In the genomic region with DNA sequence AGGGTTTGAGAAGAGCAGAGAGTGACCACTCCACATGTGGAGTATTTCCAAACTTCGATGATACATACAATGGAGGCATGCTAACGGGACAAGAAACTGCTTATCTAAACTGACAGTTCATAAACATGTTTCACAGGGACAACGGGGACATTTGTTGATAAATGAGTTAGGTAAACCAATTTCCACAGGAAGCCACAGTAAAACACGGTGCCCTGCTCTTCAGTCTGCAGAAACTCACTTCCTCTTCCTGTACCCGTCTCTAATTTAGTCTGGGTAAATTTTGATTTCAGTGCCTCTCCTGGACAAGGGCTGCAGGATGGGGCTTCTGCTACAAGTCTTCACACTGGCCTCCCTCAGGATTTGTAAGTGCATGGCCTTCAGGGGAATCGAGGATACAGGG, we compare ENCODE assay signal across 24 mouse cellular contexts.
DNase-seq lines count a peak whose midpoint lies in the region; ATAC-seq and TF ChIP-seq lines count a peak whose summit lies in the region.
"Had no signal": no experiment of that assay in that cellular context is flagged by ENCODE, and none has a peak within 500 bp of the region (broad histone marks: within the 10 kb centered on the region; RNA-seq: fewer than 3 reads in every experiment).

No protein-coding gene starts in this region.

- no peaks in the 10 kb centered on the region for H3K9me3 ChIP-seq in lung, embryonic 14.5 days (ENCODE audit: low read depth, low read length)
- H3K9me3 ChIP-seq: embryonic facial prominence, embryonic 10.5 days; forebrain, embryonic 15.5 days; G1E; heart, embryonic 12.5 days; limb, embryonic 13.5 days had no signal

- H3K4me3 ChIP-seq in lung, embryonic 14.5 days (ENCODE audit: low read depth, low read length) = no peak overlapping the region
- H3K4me3 ChIP-seq in lung, adult 2 months (replicated peaks; ENCODE audit: extremely low read depth, low read depth, low read length) = no peak overlapping the region
- H3K4me3 ChIP-seq: embryonic facial prominence, embryonic 10.5 days; forebrain, embryonic 15.5 days; heart, embryonic 12.5 days; limb, embryonic 13.5 days had no signal

- no peak overlapping the region for H3K27ac ChIP-seq in lung, embryonic 14.5 days (ENCODE audit: low read depth)
- H3K27ac ChIP-seq: embryonic facial prominence, embryonic 10.5 days; forebrain, embryonic 15.5 days; limb, embryonic 13.5 days; stomach, postnatal 0 days had no signal

- no peak for ATAC-seq in lung, embryonic 14.5 days (ENCODE audit: insufficient read depth)
- peak; percentile 69 to 81 for ATAC-seq in hematopoietic stem cell, adult 5-6 weeks (replicated peaks in 1 of 2; ENCODE audit: insufficient read depth in 1 of 2, low FRiP score in 2 of 2, low TSS enrichment in 1 of 2, low read depth in 1 of 2, poor library complexity in 2 of 2, severe bottlenecking in 2 of 2)
- ATAC-seq: forebrain, embryonic 15.5 days; hindbrain, embryonic 16.5 days had no signal

- no peaks in the 10 kb centered on the region for H3K27me3 ChIP-seq in lung, embryonic 14.5 days (ENCODE audit: insufficient read depth, low read length)
- H3K27me3 ChIP-seq: forebrain, embryonic 15.5 days; heart, embryonic 12.5 days; limb, embryonic 13.5 days had no signal

- no peaks in the 10 kb centered on the region for H3K4me1 ChIP-seq in lung, embryonic 14.5 days (ENCODE audit: insufficient read depth)
- H3K4me1 ChIP-seq in lung, adult 2 months (ENCODE audit: control insufficient read depth, insufficient read depth, low read length) = no peaks in the 10 kb centered on the region
- H3K4me1 ChIP-seq: forebrain, embryonic 15.5 days; limb, embryonic 13.5 days had no signal

- WGBS in lung, embryonic 14.5 days = 28% methylated on average over 6 of the region's 6 CpGs
- WGBS in lung, adult 2 months = 21% methylated on average over 6 of the region's 6 CpGs

- no peak overlapping the region for H3K9ac ChIP-seq in lung, embryonic 14.5 days
- H3K9ac ChIP-seq: forebrain, embryonic 15.5 days; heart, embryonic 12.5 days; limb, embryonic 13.5 days had no signal

- no peak for TF ChIP-seq POLR2A in lung, adult 2 months (IDR thresholded peaks at IDR 0.05; ENCODE audit: borderline replicate concordance, extremely low read depth, low read depth, low read length)

- no peaks in the 10 kb centered on the region for H3K36me3 ChIP-seq in lung, embryonic 14.5 days (ENCODE audit: insufficient read depth)
- H3K36me3 ChIP-seq: embryonic facial prominence, embryonic 10.5 days; forebrain, embryonic 15.5 days; G1E; heart, embryonic 12.5 days; limb, embryonic 13.5 days had no signal

- no peak for TF ChIP-seq CTCF in lung, embryonic 14.5 days (IDR thresholded peaks at IDR 0.05; ENCODE audit: low read depth)
- TF ChIP-seq CTCF in lung, adult 2 months (IDR thresholded peaks at IDR 0.05; ENCODE audit: insufficient read depth, low read length) = no peak

- no peak overlapping the region for H3K4me2 ChIP-seq in lung, embryonic 14.5 days
- H3K4me2 ChIP-seq: forebrain, embryonic 15.5 days; heart, embryonic 12.5 days; limb, embryonic 13.5 days had no signal

- peak; percentile 1 for DNase-seq in lung, embryonic 14.5 days
- DNase-seq in lung, adult 2 months = no peak
- DNase-seq in B cell, adult 2 months = peak; percentile 11 to 22
- peak; percentile 30 for DNase-seq in naive thymus-derived CD4-positive, alpha-beta T cell, adult 2 months (ENCODE audit: low read depth)
- no peak for DNase-seq in T-cell, adult 2 months (ENCODE audit: low spot score)
- DNase-seq in urinary bladder, postnatal 36 days (ENCODE audit: low spot score in 2 of 2) = no peak
- DNase-seq: adrenal gland, adult 2 months; cerebellum, adult 11 months; cerebellum, postnatal 25 days; gastrocnemius, postnatal 36 days; kidney, adult 18-20 months; kidney, postnatal 25 days; layer of hippocampus, adult 9-11 months; lung, postnatal 4 days; midbrain, embryonic 14.5 days; thymus, postnatal 25 days had no signal

Comparison
In these comparisons a context has a peak if more than half of its experiments do, and no peak if none do; other contexts are left out.
1. DNase-seq: peak in lung, embryonic 14.5 days (single experiment), B cell, adult 2 months (2 of 2) and naive thymus-derived CD4-positive, alpha-beta T cell, adult 2 months (single experiment); none in lung, adult 2 months (single experiment), T-cell, adult 2 months (single experiment) and urinary bladder, postnatal 36 days (0 of 2).